Mouse (Mus musculus): Measurements from ENCODE around the gene Gm28870.
"Not testable (repeated sequence)": the region's sequence is repeated elsewhere in the genome, so short reads cannot be mapped to it uniquely, and the experiment has no call there.

Gene Gm28870

GRCm38 (mm10) chrY:50096976-50097375 lies at the start of gene Gm28870:
Gene Gm28870, plus strand, starts transcription at chrY:50097276.
- DNase-seq = not testable (repeated sequence)

All from lung, postnatal 10 days (tissue).